Mouse (Mus musculus) cerebellum, adult 9-10 months (tissue): Measurements from ENCODE around the gene Ugt2b38.
"Not testable (repeated sequence)": the region's sequence is repeated elsewhere in the genome, so short reads cannot be mapped to it uniquely, and the experiment has no call there.

Source experiments
- DNase-seq: peaks from one replicate; pipeline ENCODE4 v3.0.0; 2022

The Ugt2b38 gene

GRCm38 (mm10) chr5:87424041-87424440 lies at the start of gene Ugt2b38:
Gene Ugt2b38, minus strand, starts transcription at chr5:87424203.
- not testable (repeated sequence) for DNase-seq

- no peak for DNase-seq
These were observed 34.8 kb upstream of the Ugt2b38 start for GRCm38 (mm10) chr5:87458810-87459209.

- no peak for DNase-seq
These were observed 33.7 kb upstream of the Ugt2b38 start for GRCm38 (mm10) chr5:87457701-87458100.

DNA sequence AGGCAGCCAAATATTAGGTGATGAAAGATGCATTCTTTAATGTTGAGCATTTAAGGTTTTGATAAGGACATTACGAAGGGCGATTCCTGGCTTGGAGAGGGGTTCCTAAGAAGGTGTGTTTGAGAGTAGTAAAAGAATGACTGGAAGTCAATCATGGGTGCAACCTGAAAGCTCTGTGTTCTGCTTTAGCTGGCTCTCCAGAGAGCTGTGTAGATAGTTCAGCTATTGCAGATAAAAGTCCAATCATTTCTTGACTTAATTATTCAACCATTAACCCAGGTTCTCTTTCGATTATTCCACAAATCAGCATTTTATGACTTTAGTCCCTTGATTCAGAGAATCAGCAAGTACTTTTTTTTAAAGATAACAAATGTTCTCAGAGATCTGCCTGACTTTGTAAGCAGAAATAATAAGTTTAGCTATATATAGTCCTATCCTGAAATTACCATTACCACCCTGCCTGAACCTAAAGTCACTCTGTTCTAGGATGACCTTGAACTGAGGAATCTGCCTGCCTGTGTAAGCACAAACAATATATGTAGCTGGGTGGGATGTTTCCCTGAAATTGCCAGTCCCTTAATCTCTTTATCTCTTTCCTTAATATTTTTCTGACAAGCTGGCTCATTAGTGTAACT lies 32.3 kb upstream of the Ugt2b38 start:
- no peak for DNase-seq

DNA sequence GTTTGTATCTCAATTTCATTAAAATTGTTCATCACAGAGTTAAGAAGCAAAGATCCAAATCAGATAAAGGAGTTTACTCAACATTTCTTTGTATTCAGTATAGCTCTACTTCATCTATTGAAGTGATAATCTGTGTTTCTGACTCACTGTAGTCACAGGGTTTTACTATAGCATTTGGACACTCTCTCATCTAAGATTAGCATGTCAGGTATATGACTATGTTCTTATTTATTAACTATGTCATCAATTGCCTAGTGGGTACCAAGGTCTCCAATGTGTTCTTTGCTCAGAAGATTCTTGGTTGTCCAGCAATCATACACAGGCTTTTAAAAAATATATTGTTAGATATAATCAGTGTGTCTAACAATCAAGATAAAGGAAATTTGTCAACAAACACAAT lies 31.5 kb upstream of the Ugt2b38 start:
- DNase-seq, result no peak

DNA sequence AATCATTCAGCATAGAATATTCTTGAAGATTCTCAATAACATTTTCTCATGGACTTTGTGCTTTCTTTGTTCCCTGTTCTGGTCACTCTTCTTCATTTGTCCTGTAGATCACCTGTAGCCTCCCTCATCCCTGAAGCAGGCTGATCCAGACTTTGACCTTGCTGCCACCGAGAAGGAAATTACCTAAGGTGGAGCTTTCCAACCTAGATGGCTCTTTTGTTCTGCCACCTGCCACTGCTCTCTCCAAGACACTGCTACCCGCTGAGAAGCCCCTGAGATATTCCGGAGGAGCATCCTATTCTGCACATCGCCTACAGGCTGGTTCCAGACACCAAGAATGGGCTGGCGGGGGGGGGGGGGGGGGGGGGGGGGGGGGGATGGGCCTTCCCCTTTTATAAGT lies 28.5 kb upstream of the Ugt2b38 start:
- DNase-seq, result not testable (repeated sequence)

GRCm38 (mm10) chr5:87436264-87436663 lies 12.3 kb upstream of the Ugt2b38 start:
- no peak for DNase-seq

GRCm38 (mm10) chr5:87425676-87426075 lies 1.7 kb upstream of the Ugt2b38 start:
- no peak for DNase-seq

GRCm38 (mm10) chr5:87396968-87397367 lies 27.0 kb downstream of the Ugt2b38 start:
- no peak for DNase-seq

GRCm38 (mm10) chr5:87390818-87391217 lies 33.2 kb downstream of the Ugt2b38 start:
- DNase-seq, result no peak

DNA sequence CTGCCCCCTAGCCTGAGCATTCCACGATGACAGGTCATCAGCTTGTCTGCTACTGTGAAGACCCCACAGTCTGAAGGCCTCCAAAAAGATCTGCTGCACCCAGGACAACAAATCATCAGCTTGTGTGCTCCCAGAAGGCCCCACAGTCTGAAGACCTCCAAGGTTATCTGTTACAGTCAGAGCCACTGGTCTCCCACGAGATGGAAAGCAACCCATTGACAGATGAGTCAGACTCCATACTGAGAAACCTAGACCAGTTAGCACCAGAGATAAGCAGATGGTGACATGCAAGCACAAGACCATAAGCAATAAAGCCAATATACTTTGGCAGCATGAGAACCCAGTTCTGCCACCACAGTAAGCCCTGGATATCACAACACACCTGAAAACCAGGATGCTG lies 43.8 kb downstream of the Ugt2b38 start:
- no peak for DNase-seq

GRCm38 (mm10) chr5:87379825-87380224 lies 44.2 kb downstream of the Ugt2b38 start:
- no peak for DNase-seq

DNA sequence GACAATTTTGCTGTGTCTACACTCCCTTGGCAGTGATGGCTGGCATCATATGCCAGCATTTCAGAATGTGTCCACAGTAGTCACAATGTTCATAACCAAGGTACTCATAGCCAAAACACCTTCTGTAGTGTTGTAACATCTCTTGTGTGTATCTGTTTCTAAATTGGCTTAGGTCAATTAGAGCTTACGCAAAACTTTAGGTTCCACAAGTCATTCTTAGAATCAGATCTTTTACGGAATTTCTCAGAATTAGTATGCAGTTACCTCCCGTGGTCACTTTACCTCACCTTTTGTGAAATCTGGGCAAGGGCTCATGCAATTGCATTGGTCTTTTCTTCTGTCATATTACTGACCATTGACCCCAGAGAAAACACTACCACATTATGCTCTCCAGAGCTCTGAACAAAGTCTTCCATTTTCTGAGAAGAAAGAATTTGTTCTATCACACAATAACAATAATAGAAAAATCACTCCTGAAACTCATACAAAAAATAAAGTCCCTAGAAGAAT lies 48.1 kb downstream of the Ugt2b38 start:
- DNase-seq, result no peak

DNA sequence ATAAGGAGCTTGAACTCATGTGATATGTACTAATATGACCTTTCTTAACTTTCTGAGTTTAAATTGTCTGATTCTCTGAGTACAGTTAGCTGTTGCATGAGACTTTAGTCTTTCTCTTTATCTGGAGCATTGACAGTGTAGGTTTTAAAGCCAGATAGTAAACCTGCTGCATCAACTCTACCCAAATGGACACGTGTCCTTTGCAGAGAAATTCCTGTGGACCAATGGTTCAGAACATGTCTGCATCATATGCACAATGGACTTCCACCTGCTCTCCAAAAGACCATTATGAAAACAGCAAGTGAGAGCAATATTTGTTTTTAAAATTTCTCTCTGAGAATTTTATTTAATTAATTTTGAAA lies 50.5 kb downstream of the Ugt2b38 start:
- DNase-seq, result no peak

GRCm38 (mm10) chr5:87372788-87373501 lies 51.1 kb downstream of the Ugt2b38 start:
- DNase-seq, result not testable (repeated sequence)
